Mouse (Mus musculus): ENCODE measurements around the gene AU022252. TPM values are rescaled to one million over a fixed set of nuclear protein-coding genes. Genes with fewer than 3 reads are reported as not detected.

AU022252 gene
- polyA plus RNA-seq, 1 experiment from 2014 or later = 28.7 TPM

Other genes with a start within 250 kb of the AU022252 start
- 89.6 and 90.3 TPM in 2 replicates for gene Slc2a1, start 124.0 kb downstream of the AU022252 start, polyA plus RNA-seq (2015; fragmentation: Nextera tagmentation; extraction: Ambion mirVana)
- 4.0 and 5.4 TPM in 2 replicates for gene Zfp691, start 58.5 kb downstream of the AU022252 start, polyA plus RNA-seq (2015; fragmentation: Nextera tagmentation; extraction: Ambion mirVana)
- 0.41 and 0.91 TPM in 2 replicates for gene Ermap, start 42.7 kb downstream of the AU022252 start, polyA plus RNA-seq (2015; fragmentation: Nextera tagmentation; extraction: Ambion mirVana)
- 221 and 231 TPM in 2 replicates for gene Svbp, start 37.4 kb downstream of the AU022252 start, polyA plus RNA-seq (2015; fragmentation: Nextera tagmentation; extraction: Ambion mirVana)
- 0.16 TPM in 2 replicates for gene Tmem269, start 14.5 kb downstream of the AU022252 start, polyA plus RNA-seq (2015; fragmentation: Nextera tagmentation; extraction: Ambion mirVana)
- gene P3h1, start 203 bp upstream of the AU022252 start, polyA plus RNA-seq (2015; fragmentation: Nextera tagmentation; extraction: Ambion mirVana) = 11.6 and 12.0 TPM in 2 replicates
- 0.80 and 1.2 TPM in 2 replicates for gene Cldn19, start 22.7 kb upstream of the AU022252 start, polyA plus RNA-seq (2015; fragmentation: Nextera tagmentation; extraction: Ambion mirVana)
- gene Ybx1, start 61.9 kb upstream of the AU022252 start, polyA plus RNA-seq (2015; fragmentation: Nextera tagmentation; extraction: Ambion mirVana) = 891 and 932 TPM in 2 replicates
- gene Ppih, start 87.8 kb upstream of the AU022252 start, polyA plus RNA-seq (2015; fragmentation: Nextera tagmentation; extraction: Ambion mirVana) = 44.8 and 51.2 TPM in 2 replicates
- 20.0 and 21.3 TPM in 2 replicates for gene Ccdc30, start 182.8 kb upstream of the AU022252 start, polyA plus RNA-seq (2015; fragmentation: Nextera tagmentation; extraction: Ambion mirVana)
- gene Ppcs, start 189.7 kb upstream of the AU022252 start, polyA plus RNA-seq (2015; fragmentation: Nextera tagmentation; extraction: Ambion mirVana) = 20.4 and 20.8 TPM in 2 replicates
- 0.35 and 0.47 TPM in 2 replicates for gene Zmynd12, start 190.1 kb upstream of the AU022252 start, polyA plus RNA-seq (2015; fragmentation: Nextera tagmentation; extraction: Ambion mirVana)

Data from hindbrain, embryonic 15.5 days (tissue).